Mouse (Mus musculus) embryonic facial prominence, embryonic 15.5 days (tissue): ENCODE data around the gene Olfr1107. TPM values are rescaled to one million over a fixed set of nuclear protein-coding genes. Genes with fewer than 3 reads are reported as not detected.

ENCODE experiments used
- ATAC-seq: fragments of 200-750 bp; cut with Nextera tagmentation; 2 replicates; pipeline ENCODE4 v1.8.0; 2017; ENCODE audit warnings: low read depth, moderate TSS enrichment; ENCODE audit not compliant: insufficient number of reproducible peaks, low FRiP score, low TSS enrichment
- H3K27ac ChIP-seq: fragments of 300-500 bp; sonication (generic); replicated peaks from 2 replicates; pipeline ENCODE4 v1.5.1; 2015; ENCODE audit warnings: mild to moderate bottlenecking, inconsistent platforms
- H3K27me3 ChIP-seq: fragments of 300-500 bp; sonication (generic); 2 replicates; pipeline ENCODE4 v1.6.1; 2015; ENCODE audit warnings: inconsistent platforms
- H3K36me3 ChIP-seq: fragments of 300-500 bp; sonication (generic); 2 replicates; pipeline ENCODE4 v1.6.1; 2015; ENCODE audit warnings: mild to moderate bottlenecking, inconsistent platforms
- H3K4me1 ChIP-seq: fragments of 300-500 bp; sonication (generic); 2 replicates; pipeline ENCODE4 v1.6.1; 2015; ENCODE audit warnings: inconsistent platforms
- H3K4me2 ChIP-seq: fragments of 300-500 bp; sonication (generic); replicated peaks from 2 replicates; pipeline ENCODE4 v1.6.1; 2015; ENCODE audit warnings: mild to moderate bottlenecking, inconsistent platforms
- H3K4me3 ChIP-seq: fragments of 300-500 bp; sonication (generic); replicated peaks from 2 replicates; pipeline ENCODE4 v1.5.1; 2015; ENCODE audit warnings: mild to moderate bottlenecking, inconsistent platforms
- H3K9ac ChIP-seq: fragments of 300-500 bp; sonication (generic); 2 replicates; pipeline ENCODE4 v1.6.1; 2015; ENCODE audit warnings: inconsistent platforms
- H3K9me3 ChIP-seq: fragments of 300-500 bp; sonication (generic); replicated peaks from 2 replicates; pipeline ENCODE4 v1.6.1; 2016; ENCODE audit warnings: inconsistent platforms
- WGBS: fragments of 180-500 bp; shearing (Covaris S2); methylation state at CpG from one replicate; pipeline ENCODE4 v1.1.7; 2015; 5-methylcytosine and 5-hydroxymethylcytosine counted together
- polyA plus RNA-seq: library from polyadenylated mRNA; unstranded; fragments of >200 nt; fragmentation: Nextera tagmentation; extraction: Ambion mirVana; gene quantifications from 2 replicates; pipeline ENCODE4 v1.2.1, GENCODE M21; 2015

Olfr1107 gene
- polyA plus RNA-seq, result not detected in 2 replicates

DNA sequence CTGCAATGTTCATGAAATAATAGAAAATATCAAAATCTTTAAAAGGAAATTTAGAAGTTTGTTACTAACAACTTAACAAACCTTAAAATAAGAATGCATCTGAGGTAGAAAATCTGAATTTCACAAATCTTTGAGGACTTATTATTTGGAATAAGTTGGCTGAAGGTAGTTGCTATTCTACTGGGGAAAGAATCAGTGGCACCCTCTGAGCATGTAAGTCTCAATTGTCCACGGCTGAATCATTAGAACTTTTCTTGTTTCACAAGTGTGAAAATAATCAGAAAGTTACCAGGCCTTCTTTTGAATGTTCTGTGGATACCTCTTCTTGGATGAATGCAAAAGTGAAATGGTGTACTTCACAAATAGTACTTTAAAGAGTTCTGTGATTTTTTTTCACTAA is at the start of gene Olfr1107:
Gene Olfr1107 (minus strand): TSS at position 101 of the 400 bp plus-strand sequence.
- Histone ChIP-seq H3K4me1 (no peaks in the 10 kb centered on the region), H3K36me3 (no peaks in the 10 kb centered on the region), H3K27me3 (no peaks in the 10 kb centered on the region), H3K27ac (no peak within 1 kb of the TSS), H3K4me3 (no peak within 1 kb of the TSS), H3K9ac (no peak within 1 kb of the TSS), H3K4me2 (no peak within 1 kb of the TSS), H3K9me3 (no peaks in the 10 kb centered on the region)
- WGBS, result 76% methylated on average over 1 of the region's 1 CpGs
- no peak for ATAC-seq

DNA sequence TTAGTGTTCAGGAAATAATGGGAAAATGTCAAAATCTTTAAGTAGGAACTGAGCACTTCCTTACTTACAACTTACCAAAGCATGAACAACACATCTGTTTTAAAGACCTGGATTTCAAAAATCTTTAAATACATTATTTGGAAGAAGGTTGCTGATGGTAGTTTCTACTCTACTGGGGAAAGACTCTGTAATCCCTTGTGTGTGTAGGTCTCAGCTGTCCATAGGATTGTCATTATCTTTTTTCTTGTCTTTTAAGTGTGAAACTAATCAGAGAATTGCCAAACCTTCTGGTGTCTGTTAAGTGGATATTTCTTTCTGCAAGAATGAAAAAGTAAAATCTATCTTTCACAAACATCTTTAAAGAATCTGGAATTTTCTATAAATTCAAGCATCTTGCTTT is 38.9 kb upstream of the Olfr1107 start, which contains the start of gene Olfr259:
Gene Olfr259 (minus strand): TSS at position 101 of the 400 bp plus-strand sequence.
- H3K4me3 ChIP-seq, result no peak within 1 kb of the TSS
- no peak for ATAC-seq

DNA sequence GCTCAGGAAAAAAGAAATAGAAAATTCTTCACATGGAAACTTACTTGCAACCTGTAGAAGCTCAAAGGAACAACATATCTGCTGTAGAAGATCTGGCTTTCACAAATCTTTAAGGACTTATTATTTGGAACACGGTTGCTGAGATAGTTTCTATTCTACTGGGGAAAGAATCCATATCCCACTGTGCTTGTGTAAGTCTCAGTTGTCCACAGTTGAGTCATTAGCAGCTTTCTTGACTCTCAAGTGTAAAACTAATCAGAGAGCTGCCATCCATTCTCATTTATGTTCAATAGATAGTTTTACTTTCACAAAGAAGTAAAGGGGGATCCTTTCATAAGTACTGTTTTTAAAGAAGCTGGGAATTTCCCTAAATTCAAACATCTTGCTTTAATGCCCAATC is 20.3 kb upstream of the Olfr1107 start, which contains the start of gene Olfr1109:
Gene Olfr1109 (minus strand): TSS at position 101 of the 400 bp plus-strand sequence.
- Histone ChIP-seq H3K36me3 (no peaks in the 10 kb centered on the region), H3K4me1 (no peaks in the 10 kb centered on the region), H3K4me2 (no peak within 1 kb of the TSS), H3K9me3 (no peaks in the 10 kb centered on the region), H3K9ac (no peak within 1 kb of the TSS), H3K27me3 (no peaks in the 10 kb centered on the region), H3K27ac (no peak within 1 kb of the TSS), H3K4me3 (no peak within 1 kb of the TSS)
- ATAC-seq, result no peak
- 80% methylated on average over 1 of the region's 1 CpGs for WGBS

More for the DNA sequence above, 38.9 kb upstream of the Olfr1107 start, which contains the start of gene Olfr259:
- H3K27me3 ChIP-seq, result no peaks in the 10 kb centered on the region
- H3K4me2 ChIP-seq, result no peak within 1 kb of the TSS
- no peak within 1 kb of the TSS for H3K27ac ChIP-seq
- no peaks in the 10 kb centered on the region for H3K4me1 ChIP-seq
- H3K9ac ChIP-seq, result no peak within 1 kb of the TSS
- no peaks in the 10 kb centered on the region for H3K36me3 ChIP-seq
- no peaks in the 10 kb centered on the region for H3K9me3 ChIP-seq

DNA sequence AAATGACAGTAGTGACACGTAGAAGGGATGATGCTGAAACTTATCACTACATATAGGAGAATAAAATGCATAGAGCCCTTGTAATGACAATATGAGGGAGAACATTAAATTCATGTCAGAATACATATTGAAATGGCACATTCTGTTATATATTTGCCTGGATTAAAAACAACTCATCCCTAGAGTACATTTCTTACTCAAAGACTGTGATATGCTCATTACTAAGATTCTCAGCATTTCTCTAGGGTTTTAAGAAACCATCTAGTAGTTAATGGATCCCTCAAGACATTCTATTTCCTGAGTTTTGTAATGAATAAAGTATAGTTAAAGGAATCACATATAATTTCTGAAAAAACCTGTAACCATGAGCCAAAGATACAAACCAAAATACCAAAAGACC is 23.4 kb downstream of the Olfr1107 start, which contains the start of gene Olfr1106:
Gene Olfr1106 (minus strand): TSS at position 101 of the 400 bp plus-strand sequence.
- 69% methylated on average over 1 of the region's 1 CpGs for WGBS
- no peak within 1 kb of the TSS for H3K9ac ChIP-seq
- no peaks in the 10 kb centered on the region for H3K27me3 ChIP-seq
- no peak for ATAC-seq
- no peak within 1 kb of the TSS for H3K4me2 ChIP-seq
- H3K27ac ChIP-seq, result no peak within 1 kb of the TSS
- H3K4me3 ChIP-seq, result no peak within 1 kb of the TSS
- no peaks in the 10 kb centered on the region for H3K36me3 ChIP-seq
- H3K4me1 ChIP-seq, result no peaks in the 10 kb centered on the region
- no peaks in the 10 kb centered on the region for H3K9me3 ChIP-seq

DNA sequence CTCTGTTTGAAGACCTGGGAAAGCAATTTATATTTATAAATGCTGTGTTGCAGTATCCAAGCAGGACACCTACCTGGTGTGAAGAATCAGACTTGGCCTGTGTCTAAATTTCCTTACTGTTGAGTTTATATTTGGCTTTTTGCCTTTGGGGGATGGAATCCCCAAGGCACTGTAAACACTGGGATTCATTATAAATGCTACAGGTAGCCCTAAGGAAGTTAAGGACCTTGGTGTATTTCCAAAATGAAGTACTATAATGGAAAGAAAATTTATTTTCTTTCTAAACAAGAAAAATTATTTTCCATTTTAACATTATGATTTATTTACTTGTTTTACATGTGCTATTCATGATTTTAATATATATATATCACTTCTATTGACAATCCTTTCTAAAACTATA is 39.2 kb downstream of the Olfr1107 start, which contains the start of gene Olfr1105:
Gene Olfr1105 (minus strand): TSS at position 101 of the 400 bp plus-strand sequence.
- no peaks in the 10 kb centered on the region for H3K4me1 ChIP-seq
- no peaks in the 10 kb centered on the region for H3K27me3 ChIP-seq
- H3K9ac ChIP-seq, result no peak within 1 kb of the TSS
- no peak within 1 kb of the TSS for H3K4me2 ChIP-seq
- H3K27ac ChIP-seq, result no peak within 1 kb of the TSS
- no peaks in the 10 kb centered on the region for H3K9me3 ChIP-seq
- H3K36me3 ChIP-seq, result no peaks in the 10 kb centered on the region
- no peak for ATAC-seq
- no peak within 1 kb of the TSS for H3K4me3 ChIP-seq

DNA sequence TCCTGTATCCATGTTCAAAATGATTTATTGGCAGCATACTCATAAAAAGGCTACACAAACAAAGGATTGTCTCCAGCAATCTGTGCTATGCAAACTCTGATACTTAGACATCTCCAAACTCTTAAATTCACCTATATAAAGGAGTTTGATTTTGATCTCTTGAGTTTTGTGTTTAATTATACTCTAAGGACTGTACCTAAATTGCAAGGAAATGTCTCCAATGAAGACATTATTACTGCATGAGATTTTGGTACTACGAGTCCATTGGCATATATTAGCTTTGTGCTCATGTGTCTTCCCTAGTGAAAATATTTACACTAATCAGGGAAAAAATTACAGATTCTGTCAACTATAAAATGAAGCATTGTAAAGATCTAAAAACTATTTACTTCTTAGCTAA is 48.6 kb downstream of the Olfr1107 start, which contains the start of gene Olfr1104:
Gene Olfr1104 (minus strand): TSS at position 101 of the 400 bp plus-strand sequence.
- Histone ChIP-seq H3K4me1 (no peaks in the 10 kb centered on the region), H3K27me3 (no peaks in the 10 kb centered on the region), H3K27ac (no peak within 1 kb of the TSS), H3K4me3 (no peak within 1 kb of the TSS), H3K9ac (no peak within 1 kb of the TSS), H3K4me2 (no peak within 1 kb of the TSS), H3K9me3 (no peaks in the 10 kb centered on the region), H3K36me3 (no peaks in the 10 kb centered on the region)
- ATAC-seq, result no peak
- WGBS, result 67% methylated on average over 1 of the region's 1 CpGs

Other genes starting within 250 kb of the Olfr1107 start
- not detected in 2 replicates for gene Olfr1095, start 224.1 kb downstream of the Olfr1107 start, polyA plus RNA-seq
- gene Gm13723, start 201.0 kb downstream of the Olfr1107 start, polyA plus RNA-seq, result not detected in 2 replicates
- gene Olfr1097, start 183.6 kb downstream of the Olfr1107 start, polyA plus RNA-seq, result not detected in 2 replicates
- not detected in 2 replicates for gene Olfr1098, start 151.3 kb downstream of the Olfr1107 start, polyA plus RNA-seq
- gene Olfr1099, start 115.1 kb downstream of the Olfr1107 start, polyA plus RNA-seq, result not detected in 2 replicates
- gene Olfr1100, start 95.9 kb downstream of the Olfr1107 start, polyA plus RNA-seq, result 0.12 TPM in 1 of 2 replicates, not detected in the other
- 0.16 TPM in 1 of 2 replicates, not detected in the other for gene Olfr1101, start 84.6 kb downstream of the Olfr1107 start, polyA plus RNA-seq
- 0.09 TPM in 1 of 2 replicates, not detected in the other for gene Olfr1102, start 77.4 kb downstream of the Olfr1107 start, polyA plus RNA-seq
- 0.13 TPM in 1 of 2 replicates, not detected in the other for gene Olfr1104, start 48.7 kb downstream of the Olfr1107 start, polyA plus RNA-seq
- 0.05 and 0.17 TPM in 2 replicates for gene Olfr1105, start 39.3 kb downstream of the Olfr1107 start, polyA plus RNA-seq
- 0.28 TPM in 1 of 2 replicates, not detected in the other for gene Olfr1106, start 23.5 kb downstream of the Olfr1107 start, polyA plus RNA-seq
- gene Olfr1109, start 20.2 kb upstream of the Olfr1107 start, polyA plus RNA-seq, result not detected in 2 replicates
- not detected in 2 replicates for gene Olfr259, start 38.8 kb upstream of the Olfr1107 start, polyA plus RNA-seq
- gene Olfr1110, start 64.5 kb upstream of the Olfr1107 start, polyA plus RNA-seq, result 0.29 and 0.35 TPM in 2 replicates
- gene Olfr1111, start 76.8 kb upstream of the Olfr1107 start, polyA plus RNA-seq, result 0.09 TPM in 1 of 2 replicates, not detected in the other
- gene Olfr1112, start 112.0 kb upstream of the Olfr1107 start, polyA plus RNA-seq, result not detected in 2 replicates
- gene Olfr1113, start 133.2 kb upstream of the Olfr1107 start, polyA plus RNA-seq, result not detected in 2 replicates
- gene Olfr1115, start 172.2 kb upstream of the Olfr1107 start, polyA plus RNA-seq, result not detected in 2 replicates
- not detected in 2 replicates for gene Olfr1116, start 191.7 kb upstream of the Olfr1107 start, polyA plus RNA-seq
- not detected in 2 replicates for gene Olfr1118, start 231.8 kb upstream of the Olfr1107 start, polyA plus RNA-seq